In the genomic region with DNA sequence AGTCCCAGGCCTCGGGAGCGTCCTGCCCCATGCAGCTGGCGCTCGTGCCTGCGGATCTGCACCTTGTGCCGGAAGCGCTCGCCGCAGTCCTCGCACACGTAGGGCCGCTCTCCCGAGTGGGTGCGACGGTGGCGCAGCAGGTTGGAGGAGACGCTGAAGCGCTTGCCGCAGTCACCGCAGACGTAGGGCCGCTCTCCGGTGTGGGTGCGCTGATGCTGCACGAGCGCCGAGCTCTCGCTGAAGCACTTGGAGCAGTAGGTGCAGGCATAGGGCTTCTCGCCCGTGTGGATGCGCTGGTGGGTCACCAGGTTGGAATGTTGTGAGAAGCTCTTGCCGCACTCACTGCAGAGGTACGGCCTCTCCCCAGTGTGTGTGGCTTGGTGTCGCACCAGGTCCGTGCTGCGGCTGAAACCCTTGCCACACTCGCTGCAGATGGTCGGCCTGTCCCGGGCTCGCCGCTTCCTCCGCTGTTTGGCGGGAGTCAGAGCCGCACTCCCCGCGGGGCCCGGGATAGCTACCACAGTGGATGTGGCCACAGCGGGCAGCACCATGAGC, we compare ENCODE assay signal across 9 mouse cellular contexts. TPM values are rescaled to one million over a fixed set of nuclear protein-coding genes. Genes with fewer than 3 reads are reported as not detected.
DNase-seq lines count a peak whose midpoint lies in the region; ATAC-seq lines count a peak whose summit lies in the region.
"Had no signal": no experiment of that assay in that cellular context is flagged by ENCODE, and none has a peak within 500 bp of the region (broad histone marks: within the 10 kb centered on the region; RNA-seq: fewer than 3 reads in every experiment).

No protein-coding gene starts in this region.

- intact Hi-C loops in heart, postnatal 14 days (cut with DNase I), result no loop called here

- peaks cover 97% of the 10 kb centered on the region for H3K27me3 ChIP-seq in heart, embryonic 13.5 days (replicated peaks)
- peaks cover 43% of the 10 kb centered on the region for H3K27me3 ChIP-seq in forebrain, embryonic 14.5 days (replicated peaks; ENCODE audit: control insufficient read depth, insufficient read depth, low read length)
- H3K27me3 ChIP-seq in liver, embryonic 13.5 days, result peaks cover 85% of the 10 kb centered on the region
- H3K27me3 ChIP-seq in stomach, embryonic 16.5 days (ENCODE audit: control insufficient read depth, insufficient read depth, low read length), result peaks cover 61% of the 10 kb centered on the region

- H3K9me3 ChIP-seq in heart, embryonic 13.5 days, result no peaks in the 10 kb centered on the region; the same call in 1 of the 2 replicates
- H3K9me3 ChIP-seq in forebrain, embryonic 14.5 days (replicated peaks; ENCODE audit: control insufficient read depth, low read length), result no peaks in the 10 kb centered on the region
- H3K9me3 ChIP-seq in liver, embryonic 13.5 days (replicated peaks), result no peaks in the 10 kb centered on the region
- H3K9me3 ChIP-seq in stomach, embryonic 16.5 days (replicated peaks; ENCODE audit: control insufficient read depth, low read length), result no peaks in the 10 kb centered on the region

- DNase-seq in heart, postnatal 14 days, result no peak
- DNase-seq in ZHBTc4 (ENCODE audit: low read depth, low spot score), result peak; percentile 63
- peak; percentile 25 for DNase-seq in forebrain, embryonic 14.5 days (ENCODE audit: low spot score)
- DNase-seq in liver, embryonic 13.5 days, result no peak
- DNase-seq in frontal cortex, postnatal 10 days (ENCODE audit: low spot score in 2 of 2), result no peak
- no peak for DNase-seq in adrenal gland, adult 2 months

- H3K9ac ChIP-seq in heart, embryonic 13.5 days, result peak overlapping the region; percentile 67
- peak overlapping the region; percentile 32 for H3K9ac ChIP-seq in forebrain, embryonic 14.5 days (ENCODE audit: low read length)
- no peak overlapping the region for H3K9ac ChIP-seq in liver, embryonic 13.5 days
- H3K9ac ChIP-seq in stomach, embryonic 16.5 days (ENCODE audit: low read length), result peak overlapping the region; percentile 35; the same call in 1 of the 2 replicates

- H3K4me2 ChIP-seq in heart, embryonic 13.5 days, result peak overlapping the region; percentile 72
- H3K4me2 ChIP-seq in forebrain, embryonic 14.5 days (ENCODE audit: low read length), result peak overlapping the region; percentile 43
- H3K4me2 ChIP-seq in liver, embryonic 13.5 days, result peak overlapping the region; percentile 49
- peak overlapping the region; percentile 46 for H3K4me2 ChIP-seq in stomach, embryonic 16.5 days (ENCODE audit: low read depth, low read length)

- H3K27ac ChIP-seq in heart, embryonic 13.5 days (replicated peaks), result no peak overlapping the region
- no peak overlapping the region for H3K27ac ChIP-seq in forebrain, embryonic 14.5 days (ENCODE audit: low read depth, low read length)
- no peak overlapping the region for H3K27ac ChIP-seq in liver, embryonic 13.5 days
- no peak overlapping the region for H3K27ac ChIP-seq in stomach, embryonic 16.5 days (ENCODE audit: low read length)

- no peaks in the 10 kb centered on the region for H3K36me3 ChIP-seq in heart, embryonic 13.5 days
- 0 out of 2 replicates have a peak, but pooled peaks cover 4% of the 10 kb centered on the region for H3K36me3 ChIP-seq in forebrain, embryonic 14.5 days (ENCODE audit: control insufficient read depth, insufficient read depth, low read length)
- H3K36me3 ChIP-seq in liver, embryonic 13.5 days, result no peaks in the 10 kb centered on the region
- H3K36me3 ChIP-seq in stomach, embryonic 16.5 days (ENCODE audit: control insufficient read depth, insufficient read depth, low read length), result no peaks in the 10 kb centered on the region

- WGBS in heart, embryonic 13.5 days, result 3% methylated on average over 48 of the region's 48 CpGs
- WGBS in forebrain, embryonic 14.5 days, result 2% methylated on average over 48 of the region's 48 CpGs
- WGBS in liver, embryonic 13.5 days (ENCODE audit: insufficient replicate concordance), result 3% methylated on average over 48 of the region's 48 CpGs
- WGBS in stomach, embryonic 16.5 days, result 7% methylated on average over 48 of the region's 48 CpGs

- H3K4me3 ChIP-seq in heart, embryonic 13.5 days, result peak overlapping the region; percentile 49
- peak overlapping the region; percentile 9; the same call in 1 of the 2 replicates for H3K4me3 ChIP-seq in forebrain, embryonic 14.5 days (ENCODE audit: low read depth, low read length)
- peak overlapping the region; percentile 33 for H3K4me3 ChIP-seq in liver, embryonic 13.5 days (replicated peaks)
- H3K4me3 ChIP-seq in stomach, embryonic 16.5 days (replicated peaks; ENCODE audit: low read length), result peak overlapping the region; percentile 31
- H3K4me3 ChIP-seq: myocyte had no signal

- no peak for ATAC-seq in heart, embryonic 13.5 days (ENCODE audit: extremely low read depth, insufficient number of reproducible peaks, low FRiP score, low TSS enrichment)
- no peak for ATAC-seq in forebrain, embryonic 14.5 days
- no peak for ATAC-seq in liver, embryonic 13.5 days (ENCODE audit: low read depth)
- no peak for ATAC-seq in stomach, embryonic 16.5 days (ENCODE audit: insufficient read depth, low FRiP score)

- H3K4me1 ChIP-seq in heart, embryonic 13.5 days, result peaks cover 13% of the 10 kb centered on the region
- H3K4me1 ChIP-seq in forebrain, embryonic 14.5 days (ENCODE audit: control insufficient read depth, insufficient read depth, low read length), result no peaks in the 10 kb centered on the region
- H3K4me1 ChIP-seq in liver, embryonic 13.5 days (replicated peaks), result peaks cover 16% of the 10 kb centered on the region
- peaks cover 6% of the 10 kb centered on the region; the same call in 1 of the 2 replicates for H3K4me1 ChIP-seq in stomach, embryonic 16.5 days (ENCODE audit: control insufficient read depth, insufficient read depth, low read length)

RNA-seq across cellular contexts. Expression of gene Zfp853, which starts 5.6 kb away (rescaled TPM):
- polyA plus RNA-seq in heart, embryonic 13.5 days (2015; fragmentation: Nextera tagmentation; extraction: Ambion mirVana), result 0.05 TPM in 1 of 2 replicates, not detected in the other
- total RNA-seq in heart, postnatal 14 days (2021), result under 1 TPM; 0.32 to 0.38 TPM
- polyA plus RNA-seq in forebrain, embryonic 14.5 days (2014; fragmentation: Nextera tagmentation; extraction: Ambion mirVana), result 0.07 TPM in 1 of 2 replicates, not detected in the other
- polyA plus RNA-seq in liver, embryonic 13.5 days (2015; fragmentation: Nextera tagmentation; extraction: Ambion mirVana), result not detected in 2 replicates
- polyA plus RNA-seq in stomach, embryonic 16.5 days (2015; fragmentation: Nextera tagmentation; extraction: Ambion mirVana), result 0.10 TPM in 1 of 2 replicates, not detected in the other
- total RNA-seq in adrenal gland, adult 2 months (2021), result under 1 TPM; 0.17 to 0.31 TPM
- polyA plus RNA-seq in adrenal gland, adult 2 months (2012; rRNA removed), result 1.1 and 1.6 TPM in 2 replicates

RNA-seq across cellular contexts. Expression of gene Zfp316, which starts 18.0 kb away (rescaled TPM):
- 1.5 and 1.8 TPM in 2 replicates for polyA plus RNA-seq in heart, embryonic 13.5 days (2015; fragmentation: Nextera tagmentation; extraction: Ambion mirVana)
- total RNA-seq in heart, postnatal 14 days (2021), result 1 to 10 TPM; 4.0 to 5.5 TPM
- 3.3 and 3.7 TPM in 2 replicates for polyA plus RNA-seq in forebrain, embryonic 14.5 days (2014; fragmentation: Nextera tagmentation; extraction: Ambion mirVana)
- 0.20 and 0.25 TPM in 2 replicates for polyA plus RNA-seq in liver, embryonic 13.5 days (2015; fragmentation: Nextera tagmentation; extraction: Ambion mirVana)
- polyA plus RNA-seq in stomach, embryonic 16.5 days (2015; fragmentation: Nextera tagmentation; extraction: Ambion mirVana), result 0.60 and 0.74 TPM in 2 replicates
- 1 to 10 TPM; 4.6 to 9.8 TPM for total RNA-seq in adrenal gland, adult 2 months (2021)
- 21.0 and 25.5 TPM in 2 replicates for polyA plus RNA-seq in adrenal gland, adult 2 months (2012; rRNA removed)

RNA-seq across cellular contexts. Expression of gene E130309D02Rik, which starts 27.3 kb away (rescaled TPM):
- 22.6 and 22.7 TPM in 2 replicates for polyA plus RNA-seq in heart, embryonic 13.5 days (2015; fragmentation: Nextera tagmentation; extraction: Ambion mirVana)
- 10 to 100 TPM; 15.2 to 16.6 TPM for total RNA-seq in heart, postnatal 14 days (2021)
- 32.3 and 39.3 TPM in 2 replicates for polyA plus RNA-seq in forebrain, embryonic 14.5 days (2014; fragmentation: Nextera tagmentation; extraction: Ambion mirVana)
- 27.4 and 30.4 TPM in 2 replicates for polyA plus RNA-seq in liver, embryonic 13.5 days (2015; fragmentation: Nextera tagmentation; extraction: Ambion mirVana)
- polyA plus RNA-seq in stomach, embryonic 16.5 days (2015; fragmentation: Nextera tagmentation; extraction: Ambion mirVana), result 24.4 and 26.1 TPM in 2 replicates
- total RNA-seq in adrenal gland, adult 2 months (2021), result 10 to 100 TPM; 25.6 to 36.4 TPM
- 46.5 and 54.9 TPM in 2 replicates for polyA plus RNA-seq in adrenal gland, adult 2 months (2012; rRNA removed)

RNA-seq across cellular contexts. Expression of gene Zdhhc4, which starts 41.2 kb away (rescaled TPM):
- 50.5 and 57.1 TPM in 2 replicates for polyA plus RNA-seq in heart, embryonic 13.5 days (2015; fragmentation: Nextera tagmentation; extraction: Ambion mirVana)
- total RNA-seq in heart, postnatal 14 days (2021), result 10 to 100 TPM; 31.6 to 33.0 TPM
- polyA plus RNA-seq in forebrain, embryonic 14.5 days (2014; fragmentation: Nextera tagmentation; extraction: Ambion mirVana), result 68.3 and 71.5 TPM in 2 replicates
- polyA plus RNA-seq in liver, embryonic 13.5 days (2015; fragmentation: Nextera tagmentation; extraction: Ambion mirVana), result 35.7 and 36.4 TPM in 2 replicates
- polyA plus RNA-seq in stomach, embryonic 16.5 days (2015; fragmentation: Nextera tagmentation; extraction: Ambion mirVana), result 63.6 and 71.9 TPM in 2 replicates
- 10 to 100 TPM; 52.8 to 60.8 TPM for total RNA-seq in adrenal gland, adult 2 months (2021)
- 95.2 and 110 TPM in 2 replicates for polyA plus RNA-seq in adrenal gland, adult 2 months (2012; rRNA removed)

RNA-seq across cellular contexts. Expression of gene Zfp12, which starts 52.9 kb away (rescaled TPM):
- 7.0 and 7.9 TPM in 2 replicates for polyA plus RNA-seq in heart, embryonic 13.5 days (2015; fragmentation: Nextera tagmentation; extraction: Ambion mirVana)
- 10 to 100 TPM; 11.3 to 11.8 TPM for total RNA-seq in heart, postnatal 14 days (2021)
- 23.1 and 26.2 TPM in 2 replicates for polyA plus RNA-seq in forebrain, embryonic 14.5 days (2014; fragmentation: Nextera tagmentation; extraction: Ambion mirVana)
- polyA plus RNA-seq in liver, embryonic 13.5 days (2015; fragmentation: Nextera tagmentation; extraction: Ambion mirVana), result 2.2 and 3.1 TPM in 2 replicates
- polyA plus RNA-seq in stomach, embryonic 16.5 days (2015; fragmentation: Nextera tagmentation; extraction: Ambion mirVana), result 11.3 and 12.9 TPM in 2 replicates
- total RNA-seq in adrenal gland, adult 2 months (2021), result 10 to 100 TPM; 19.5 to 21.4 TPM
- polyA plus RNA-seq in adrenal gland, adult 2 months (2012; rRNA removed), result 9.1 and 10.1 TPM in 2 replicates

Comparison
In these comparisons a context has a peak if more than half of its experiments do, and no peak if none do; other contexts are left out.
1. DNase-seq: peak in ZHBTc4 (single experiment) and forebrain, embryonic 14.5 days (single experiment); none in heart, postnatal 14 days (0 of 2), liver, embryonic 13.5 days (single experiment), frontal cortex, postnatal 10 days (0 of 2) and adrenal gland, adult 2 months (single experiment).
2. Peak in every context shown above with its lines, with median percentiles within 50 percentile points of each other: H3K4me2 ChIP-seq and H3K4me3 ChIP-seq.